In the genomic region with DNA sequence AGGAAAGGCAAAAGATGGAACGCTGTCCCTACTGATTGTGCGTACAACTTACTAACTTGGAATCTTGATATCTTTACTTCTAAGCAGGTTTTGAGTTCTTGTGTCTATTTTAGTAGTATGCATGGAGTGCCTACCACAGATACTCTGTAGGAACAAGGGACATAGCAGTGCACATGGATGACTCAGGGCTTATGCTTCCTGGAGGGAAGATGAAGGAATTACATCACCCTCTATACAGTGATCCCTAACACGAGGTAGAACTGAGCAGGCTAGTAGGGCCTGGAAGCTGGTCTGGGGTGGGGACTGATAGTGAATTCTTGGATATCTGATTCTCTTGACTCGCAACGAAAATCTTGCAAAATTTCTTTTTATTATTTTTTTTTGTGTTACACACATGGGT, we compare ENCODE assay signal across 13 mouse cellular contexts.
"Had no signal": no experiment of that assay in that cellular context is flagged by ENCODE, and none has a peak within 500 bp of the region (broad histone marks: within the 10 kb centered on the region; RNA-seq: fewer than 3 reads in every experiment).

No protein-coding gene starts in this region.

- DNase-seq: kidney, postnatal 14 days; layer of hippocampus, adult 9-11 months; liver, embryonic 13.5 days; lung, adult 2 months; lung, postnatal 14 days; lung, postnatal 4 days; midbrain, embryonic 14.5 days; right cerebral cortex, adult 18-20 months; right cerebral cortex, postnatal 14 days; right cerebral cortex, postnatal 4 days; thymus, adult 2 months; thymus, postnatal 14 days; thymus, postnatal 4 days had no signal
